Mouse (Mus musculus) hindbrain, embryonic 13.5 days (tissue): ENCODE results near the gene Lrrc8a. TPM values are rescaled to one million over a fixed set of nuclear protein-coding genes. Genes with fewer than 3 reads are reported as not detected.
A peak's percentile ranks its signal among the peaks of the same experiment; 100 is the strongest.

Experiments
- ATAC-seq: fragments of 200-750 bp; cut with Nextera tagmentation; 2 replicates; pipeline ENCODE4 v1.8.0; 2017; ENCODE audit warnings: moderate TSS enrichment; ENCODE audit not compliant: low FRiP score
- H3K27ac ChIP-seq: fragments of 300-500 bp; sonication (generic); 2 replicates; pipeline ENCODE4 v1.5.1; 2015; ENCODE audit warnings: inconsistent platforms, mild to moderate bottlenecking, moderate library complexity
- H3K27me3 ChIP-seq: fragments of 300-500 bp; sonication (generic); 2 replicates; pipeline ENCODE4 v1.6.1; 2015; ENCODE audit warnings: mild to moderate bottlenecking, inconsistent platforms
- H3K36me3 ChIP-seq: fragments of 300-500 bp; sonication (generic); 2 replicates; pipeline ENCODE4 v1.6.1; 2015; ENCODE audit warnings: mild to moderate bottlenecking, inconsistent platforms
- H3K4me1 ChIP-seq: fragments of 300-500 bp; sonication (generic); replicated peaks from 2 replicates; pipeline ENCODE4 v1.6.1; 2015; ENCODE audit warnings: inconsistent platforms
- H3K4me2 ChIP-seq: fragments of 300-500 bp; sonication (generic); 2 replicates; pipeline ENCODE4 v1.6.1; 2015; ENCODE audit warnings: inconsistent platforms, mild to moderate bottlenecking, moderate library complexity
- H3K4me3 ChIP-seq: fragments of 300-500 bp; sonication (generic); 2 replicates; pipeline ENCODE4 v1.5.1; 2015; ENCODE audit warnings: mild to moderate bottlenecking, inconsistent platforms
- H3K9ac ChIP-seq: fragments of 300-500 bp; sonication (generic); 2 replicates; pipeline ENCODE4 v1.6.1; 2015; ENCODE audit warnings: mild to moderate bottlenecking, inconsistent platforms
- H3K9me3 ChIP-seq: fragments of 300-500 bp; sonication (generic); 2 replicates; pipeline ENCODE4 v1.6.1; 2016; ENCODE audit warnings: inconsistent platforms
- WGBS: fragments of 180-500 bp; shearing (Covaris S2); methylation state at CpG from one replicate; pipeline ENCODE4 v1.1.7; 2015; 5-methylcytosine and 5-hydroxymethylcytosine counted together
- polyA plus RNA-seq: library from polyadenylated mRNA; unstranded; fragments of >200 nt; fragmentation: Nextera tagmentation; extraction: Ambion mirVana; gene quantifications from 2 replicates; pipeline ENCODE4 v1.2.1, GENCODE M21; 2015

Lrrc8a gene
- polyA plus RNA-seq, 1 experiment from 2014 or later: 59.8 TPM

GRCm38 (mm10) chr2:30242509-30242908, 5.0 kb downstream of the Lrrc8a start:
- peaks cover 55% of the 10 kb centered on the region for H3K4me1 ChIP-seq
- 36% methylated on average over 4 of the region's 4 CpGs for WGBS
- H3K36me3 ChIP-seq: peaks cover 62% of the 10 kb centered on the region
- no peaks in the 10 kb centered on the region for H3K9me3 ChIP-seq
- H3K4me3 ChIP-seq: no peak overlapping the region
- H3K27me3 ChIP-seq: no peaks in the 10 kb centered on the region
- no peak overlapping the region for H3K27ac ChIP-seq
- H3K4me2 ChIP-seq: no peak overlapping the region
- no peak overlapping the region for H3K9ac ChIP-seq
- no peak for ATAC-seq

GRCm38 (mm10) chr2:30243391-30243790, 5.9 kb downstream of the Lrrc8a start:
- no peak for ATAC-seq
- WGBS: 90% methylated on average over 4 of the region's 4 CpGs
- peaks cover 70% of the 10 kb centered on the region for H3K36me3 ChIP-seq
- H3K4me3 ChIP-seq: no peak overlapping the region
- H3K27me3 ChIP-seq: no peaks in the 10 kb centered on the region
- no peak overlapping the region for H3K9ac ChIP-seq
- peaks cover 52% of the 10 kb centered on the region for H3K4me1 ChIP-seq
- H3K27ac ChIP-seq: no peak overlapping the region
- H3K9me3 ChIP-seq: no peaks in the 10 kb centered on the region
- H3K4me2 ChIP-seq: no peak overlapping the region

DNA sequence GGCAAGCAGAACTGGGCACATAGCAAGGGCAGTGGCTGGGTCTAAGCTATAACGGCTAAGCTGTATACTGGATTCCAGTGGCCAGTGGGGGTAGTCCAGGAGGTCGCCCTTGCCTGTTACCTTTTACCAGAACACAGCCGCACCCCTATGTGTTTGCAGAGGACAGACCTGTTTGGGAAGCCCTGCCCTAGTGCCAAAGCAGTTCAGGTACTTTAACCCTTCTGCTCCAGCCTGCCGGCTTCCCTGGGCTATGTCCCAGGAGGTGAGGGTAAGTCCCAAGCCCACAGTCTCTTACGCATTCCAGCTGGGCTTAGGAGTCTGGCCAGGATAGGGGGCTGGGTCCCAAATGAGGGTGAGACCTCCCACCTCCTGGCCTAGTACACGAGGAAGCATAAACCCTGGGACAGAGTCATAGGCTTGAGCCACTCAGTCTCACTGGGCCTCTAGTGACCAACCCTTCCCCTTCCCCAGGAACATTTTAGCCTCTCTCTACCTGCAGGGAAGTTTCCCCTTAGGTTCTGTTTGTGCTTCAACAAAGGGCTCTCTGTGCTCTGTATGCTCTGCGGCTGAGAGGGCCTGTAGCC, 7.2 kb downstream of the Lrrc8a start:
- no peak overlapping the region for H3K27ac ChIP-seq
- no peak overlapping the region for H3K4me2 ChIP-seq
- peaks cover 82% of the 10 kb centered on the region for H3K36me3 ChIP-seq
- no peaks in the 10 kb centered on the region for H3K9me3 ChIP-seq
- H3K27me3 ChIP-seq: no peaks in the 10 kb centered on the region
- H3K9ac ChIP-seq: no peak overlapping the region
- H3K4me3 ChIP-seq: no peak overlapping the region
- no peak for ATAC-seq
- H3K4me1 ChIP-seq: peaks cover 39% of the 10 kb centered on the region
- WGBS: 82% methylated on average over 7 of the region's 7 CpGs

GRCm38 (mm10) chr2:30247036-30247435, 9.5 kb downstream of the Lrrc8a start:
- WGBS: 94% methylated on average over 5 of the region's 5 CpGs
- Histone ChIP-seq H3K9me3 (no peaks in the 10 kb centered on the region), H3K27ac (no peak overlapping the region), H3K4me1 (peaks cover 30% of the 10 kb centered on the region), H3K9ac (no peak overlapping the region), H3K4me2 (no peak overlapping the region), H3K27me3 (no peaks in the 10 kb centered on the region), H3K4me3 (no peak overlapping the region), H3K36me3 (peaks cover 83% of the 10 kb centered on the region)
- no peak for ATAC-seq

DNA sequence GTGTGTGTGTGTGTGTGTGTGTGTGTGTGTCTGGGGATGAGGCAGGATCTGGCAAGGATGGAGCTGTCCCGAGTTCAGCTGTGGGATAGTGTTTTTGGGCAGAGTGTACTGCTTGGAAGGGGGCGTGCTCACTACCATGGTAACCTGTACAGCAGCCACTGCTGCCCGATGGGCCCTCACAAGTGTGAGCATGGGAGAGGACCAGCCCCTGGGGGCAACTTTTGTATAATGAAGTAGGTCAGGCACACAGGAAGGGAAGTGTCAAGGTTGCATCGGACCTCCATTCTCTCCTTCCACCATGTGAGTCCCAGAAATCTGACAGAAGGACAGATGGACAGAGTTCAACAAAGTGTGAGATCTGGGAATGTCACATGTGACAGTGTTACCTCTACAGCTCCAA, 10.2 kb downstream of the Lrrc8a start:
- peaks cover 82% of the 10 kb centered on the region for H3K36me3 ChIP-seq
- no peak for ATAC-seq
- 80% methylated on average over 4 of the region's 4 CpGs for WGBS
- no peak overlapping the region for H3K9ac ChIP-seq
- peaks cover 25% of the 10 kb centered on the region for H3K4me1 ChIP-seq
- H3K9me3 ChIP-seq: no peaks in the 10 kb centered on the region
- no peak overlapping the region for H3K27ac ChIP-seq
- H3K27me3 ChIP-seq: no peaks in the 10 kb centered on the region
- no peak overlapping the region for H3K4me2 ChIP-seq
- H3K4me3 ChIP-seq: no peak overlapping the region

DNA sequence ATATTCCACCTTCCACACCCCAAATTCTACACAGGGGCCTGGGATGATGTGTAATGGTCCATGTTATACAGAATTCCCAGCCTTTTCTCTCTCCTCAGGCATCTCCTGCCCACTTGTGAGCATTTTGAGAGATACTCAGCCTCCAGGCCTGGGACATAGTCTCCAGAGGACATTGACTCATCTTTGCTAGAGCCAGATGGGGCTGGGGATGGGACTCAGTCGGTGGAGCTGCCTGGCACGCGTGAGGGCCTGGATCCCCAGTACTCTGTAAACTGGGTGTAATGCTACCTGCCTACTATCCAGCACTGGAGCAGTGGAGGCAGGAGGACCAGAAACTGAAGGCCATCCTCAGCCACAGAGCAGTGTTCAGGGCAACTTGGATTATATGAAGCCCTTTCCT, 11.7 kb downstream of the Lrrc8a start:
- peaks cover 80% of the 10 kb centered on the region for H3K36me3 ChIP-seq

GRCm38 (mm10) chr2:30250166-30251128, 12.9 kb downstream of the Lrrc8a start:
- ATAC-seq: no peak
- 88% methylated on average over 10 of the region's 10 CpGs for whole genome bisulfite sequencing
- no peak overlapping the region for H3K4me2 ChIP-seq
- H3K9ac ChIP-seq: no peak overlapping the region
- no peaks in the 10 kb centered on the region for H3K9me3 ChIP-seq
- H3K36me3 ChIP-seq: peaks cover 83% of the 10 kb centered on the region
- no peak overlapping the region for H3K4me3 ChIP-seq
- H3K4me1 ChIP-seq: peaks cover 17% of the 10 kb centered on the region
- H3K27ac ChIP-seq: no peak overlapping the region
- H3K27me3 ChIP-seq: no peaks in the 10 kb centered on the region

More for the DNA sequence above, 11.7 kb downstream of the Lrrc8a start:
- Histone ChIP-seq H3K4me1 (peaks cover 21% of the 10 kb centered on the region), H3K4me2 (no peak overlapping the region), H3K9ac (no peak overlapping the region), H3K9me3 (no peaks in the 10 kb centered on the region), H3K27ac (no peak overlapping the region), H3K27me3 (no peaks in the 10 kb centered on the region), H3K4me3 (no peak overlapping the region)
- no peak for ATAC-seq
- 93% methylated on average over 3 of the region's 3 CpGs for WGBS

DNA sequence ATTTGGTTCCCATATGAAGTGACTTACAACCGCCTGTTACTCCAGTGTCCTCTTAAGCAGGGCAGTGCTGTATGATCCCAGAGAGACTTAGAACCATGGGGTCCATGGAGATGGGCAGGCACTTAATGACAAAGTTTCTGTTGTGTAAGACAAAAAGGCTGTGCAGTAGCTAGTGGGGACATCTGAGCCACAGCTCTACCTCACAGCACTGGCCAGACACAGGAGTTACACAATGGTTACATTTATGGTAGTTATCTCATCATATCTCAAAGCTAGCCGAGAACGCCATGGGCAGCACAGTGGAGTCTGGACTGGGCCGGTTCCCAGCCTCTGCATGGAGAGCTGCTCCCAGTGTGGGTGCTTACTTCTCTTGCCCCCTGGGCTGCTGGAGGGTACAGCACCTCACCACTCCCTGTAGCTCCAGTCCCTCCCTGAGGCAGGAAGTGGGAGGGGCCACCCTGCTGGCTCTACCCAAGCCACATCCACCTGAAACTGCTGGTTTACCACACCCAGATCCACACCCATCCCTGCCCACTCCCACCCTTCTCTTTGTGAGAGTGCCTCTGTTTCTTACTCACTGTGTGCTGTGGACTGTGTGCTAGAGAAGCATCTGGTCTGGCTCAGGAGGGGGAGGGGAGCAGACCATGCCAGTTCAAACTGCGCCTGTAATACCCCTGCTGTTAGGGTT, 14.0 kb downstream of the Lrrc8a start:
- H3K36me3 ChIP-seq: peaks cover 83% of the 10 kb centered on the region
- H3K27me3 ChIP-seq: no peaks in the 10 kb centered on the region
- H3K4me2 ChIP-seq: no peak overlapping the region
- no peaks in the 10 kb centered on the region for H3K9me3 ChIP-seq
- no peak overlapping the region for H3K4me3 ChIP-seq
- H3K27ac ChIP-seq: no peak overlapping the region
- no peak for ATAC-seq
- 87% methylated on average over 5 of the region's 5 CpGs for WGBS
- H3K4me1 ChIP-seq: peaks cover 17% of the 10 kb centered on the region
- H3K9ac ChIP-seq: peak overlapping the region; percentile 39; the same call in 1 of the 2 replicates

- Histone ChIP-seq H3K4me3 (no peak overlapping the region), H3K9ac (no peak overlapping the region), H3K4me2 (no peak overlapping the region), H3K27ac (no peak overlapping the region), H3K27me3 (no peaks in the 10 kb centered on the region), H3K36me3 (peaks cover 93% of the 10 kb centered on the region), H3K4me1 (peaks cover 11% of the 10 kb centered on the region), H3K9me3 (no peaks in the 10 kb centered on the region)
- no peak for ATAC-seq
- 90% methylated on average over 3 of the region's 3 CpGs for WGBS
Measured at GRCm38 (mm10) chr2:30252521-30252920, 15.0 kb downstream of the Lrrc8a start.

- Histone ChIP-seq H3K27me3 (no peaks in the 10 kb centered on the region), H3K4me3 (no peak overlapping the region), H3K27ac (no peak overlapping the region), H3K9me3 (no peaks in the 10 kb centered on the region), H3K4me2 (no peak overlapping the region), H3K9ac (no peak overlapping the region), H3K4me1 (peaks cover 22% of the 10 kb centered on the region), H3K36me3 (peaks cover 95% of the 10 kb centered on the region)
- ATAC-seq: no peak
- 88% methylated on average over 5 of the region's 5 CpGs for WGBS
Measured at GRCm38 (mm10) chr2:30253809-30254208, 16.3 kb downstream of the Lrrc8a start.

DNA sequence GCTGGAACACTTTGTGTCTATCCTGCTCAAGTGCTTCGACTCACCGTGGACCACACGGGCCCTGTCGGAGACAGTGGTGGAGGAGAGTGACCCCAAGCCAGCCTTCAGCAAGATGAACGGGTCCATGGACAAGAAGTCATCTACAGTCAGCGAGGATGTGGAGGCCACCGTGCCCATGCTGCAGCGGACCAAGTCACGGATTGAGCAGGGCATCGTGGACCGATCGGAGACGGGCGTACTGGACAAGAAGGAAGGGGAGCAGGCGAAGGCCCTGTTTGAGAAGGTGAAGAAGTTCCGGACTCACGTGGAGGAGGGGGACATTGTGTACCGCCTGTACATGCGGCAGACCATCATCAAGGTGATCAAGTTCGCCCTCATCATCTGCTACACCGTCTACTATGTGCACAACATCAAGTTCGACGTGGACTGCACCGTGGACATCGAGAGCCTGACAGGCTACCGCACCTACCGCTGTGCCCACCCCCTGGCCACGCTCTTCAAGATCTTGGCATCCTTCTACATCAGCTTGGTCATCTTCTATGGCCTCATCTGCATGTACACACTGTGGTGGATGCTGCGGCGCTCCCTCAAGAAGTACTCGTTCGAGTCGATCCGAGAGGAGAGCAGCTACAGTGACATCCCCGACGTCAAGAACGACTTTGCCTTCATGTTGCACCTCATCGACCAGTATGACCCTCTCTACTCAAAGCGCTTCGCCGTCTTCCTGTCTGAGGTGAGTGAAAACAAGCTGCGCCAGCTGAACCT, 18.3 kb downstream of the Lrrc8a start:
- no peak overlapping the region for H3K4me3 ChIP-seq
- H3K9ac ChIP-seq: no peak overlapping the region
- ATAC-seq: no peak
- peaks cover 95% of the 10 kb centered on the region for H3K36me3 ChIP-seq
- no peaks in the 10 kb centered on the region for H3K27me3 ChIP-seq
- H3K27ac ChIP-seq: no peak overlapping the region
- H3K4me1 ChIP-seq: peaks cover 33% of the 10 kb centered on the region
- 97% methylated on average over 42 of the region's 42 CpGs for WGBS
- no peak overlapping the region for H3K4me2 ChIP-seq
- no peaks in the 10 kb centered on the region for H3K9me3 ChIP-seq
